Mouse (Mus musculus): ENCODE measurements around the gene Plekhh3.

Gene Plekhh3

DNA sequence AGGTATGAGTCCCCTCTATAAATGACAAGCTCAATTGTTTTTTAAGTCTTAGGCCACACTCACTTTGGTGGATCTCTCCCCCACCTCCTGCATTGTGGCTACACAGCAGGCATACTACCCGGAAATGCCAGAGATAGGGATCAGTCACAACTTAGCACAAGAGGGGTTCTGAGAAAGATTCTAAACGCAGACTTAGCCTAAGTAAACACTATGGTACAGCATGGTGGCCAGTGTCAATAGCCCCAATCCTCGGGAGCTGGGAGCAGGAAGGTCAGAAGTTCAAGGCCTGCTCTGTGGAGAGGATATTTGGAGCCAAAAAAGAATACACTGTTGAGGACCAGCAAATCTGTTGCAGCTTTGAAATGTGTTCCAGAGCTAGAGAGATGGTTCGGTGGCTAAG, 53.0 kb downstream of the Plekhh3 start:
- DNase-seq, result no peak

- no peak for DNase-seq
Measured at GRCm38 (mm10) chr11:101115564-101115963, 55.6 kb downstream of the Plekhh3 start.

All from cerebellum, adult 9-11 months (tissue).